Mouse (Mus musculus) CH12F3 (cell line): Measurements from ENCODE around the gene Sntg2.

Experiments used
- in situ Hi-C: fragments of 300-500 bp; cut with MboI; formaldehyde crosslinking; loops from 2 replicates; pipeline ENCODE4 v1.14.3; 2020; ENCODE audit warnings: low sequenced_read_pairs

Sntg2 gene

DNA sequence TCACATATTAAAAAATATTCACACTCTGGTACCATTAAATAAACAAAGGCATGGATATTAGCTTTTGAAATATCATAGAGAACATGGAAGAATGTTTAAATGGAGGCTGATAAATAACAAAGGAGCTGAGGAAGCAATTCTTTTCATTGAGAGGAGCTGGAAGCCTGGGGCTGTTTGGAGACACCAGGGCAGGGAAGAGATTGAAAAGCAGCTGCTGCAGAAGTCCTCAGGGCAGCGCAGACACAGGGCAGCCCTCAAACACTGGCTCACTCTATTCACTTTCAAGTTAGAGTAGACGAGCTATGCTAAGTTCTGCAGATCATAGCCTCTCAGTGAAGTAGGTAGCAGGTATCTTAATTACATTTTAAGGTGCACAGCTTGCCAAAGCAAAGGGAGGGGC, 164.6 kb downstream of the Sntg2 start:
- in situ Hi-C loops: no loop called here

DNA sequence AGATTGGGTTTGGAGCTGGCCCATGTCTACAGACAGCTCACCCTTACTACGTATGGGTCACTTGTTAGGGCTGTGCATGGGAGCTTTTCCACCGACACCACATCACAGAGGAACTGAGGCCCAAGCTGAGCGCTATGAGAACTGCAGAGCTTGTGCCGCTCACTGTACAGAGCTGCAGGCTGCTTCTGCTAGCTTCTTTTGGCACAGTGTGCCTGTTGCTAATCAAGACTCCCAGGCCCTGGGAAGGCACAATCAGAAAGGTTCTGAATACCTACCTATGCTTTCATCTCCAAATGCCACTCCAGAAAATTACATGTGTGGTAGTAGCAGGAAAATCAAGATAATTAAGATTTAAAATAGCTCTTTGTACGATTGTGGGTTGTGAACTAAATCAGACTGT, 165.1 kb downstream of the Sntg2 start:
- in situ Hi-C loops: no loop called here

DNA sequence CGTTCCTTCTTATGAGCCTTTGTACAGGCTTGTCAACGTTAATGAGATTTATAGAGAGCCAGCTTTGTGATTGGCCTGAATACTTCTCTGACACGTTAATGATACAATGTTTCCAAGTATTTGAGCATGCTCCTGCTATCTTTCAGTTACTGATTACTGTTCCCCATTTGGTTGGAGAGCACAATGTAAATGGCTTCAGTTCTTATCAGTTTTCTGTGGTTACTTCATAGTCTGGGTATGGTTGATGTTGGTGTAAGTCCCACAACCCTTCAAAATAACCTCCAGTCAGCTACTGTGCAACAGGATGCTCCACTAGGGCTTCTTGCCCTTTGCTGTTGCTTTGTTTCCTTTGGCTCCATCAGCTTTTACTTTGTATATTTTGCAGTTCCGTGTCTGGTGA, 168.7 kb downstream of the Sntg2 start:
- in situ Hi-C loops: no loop called here

DNA sequence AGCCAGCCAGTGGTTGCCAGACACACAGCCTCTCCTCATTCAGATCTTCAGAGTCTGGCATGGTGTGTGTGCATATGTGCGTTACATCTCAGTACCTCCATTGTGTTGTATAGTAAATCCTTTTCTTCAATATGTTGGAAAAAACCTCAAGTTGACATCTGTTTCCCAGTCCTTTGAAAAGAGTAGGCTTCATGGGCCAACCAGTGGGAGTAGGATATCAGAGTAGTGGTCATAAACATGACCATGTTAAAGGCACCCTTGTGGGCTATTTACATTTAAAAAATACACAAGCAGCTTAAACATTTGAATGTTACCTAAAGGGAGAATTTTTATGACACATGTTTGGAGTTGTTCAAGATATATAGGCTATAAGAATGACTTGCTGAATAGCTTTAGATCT, 170.4 kb downstream of the Sntg2 start:
- in situ Hi-C loops: no loop called here

DNA sequence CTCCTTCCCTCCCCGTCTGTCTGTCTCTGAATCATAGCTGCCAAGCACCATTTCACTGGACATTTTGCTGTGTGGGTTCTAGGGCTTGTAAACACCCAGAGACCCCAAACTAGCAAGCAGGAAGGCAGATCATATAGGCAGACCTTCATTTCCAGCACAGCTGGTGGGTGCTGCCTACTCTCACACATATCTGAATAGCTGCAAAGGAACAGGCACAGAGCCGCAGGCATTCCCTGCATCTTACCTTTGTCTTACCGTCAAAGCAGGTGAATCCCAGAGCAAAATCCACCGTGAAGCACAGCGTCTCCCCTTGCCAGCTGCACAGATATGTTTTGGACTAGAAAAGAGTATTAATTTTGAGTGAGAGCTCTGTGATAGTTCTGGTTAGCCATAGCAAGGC, 172.1 kb downstream of the Sntg2 start:
- in situ Hi-C loops: no loop called here

DNA sequence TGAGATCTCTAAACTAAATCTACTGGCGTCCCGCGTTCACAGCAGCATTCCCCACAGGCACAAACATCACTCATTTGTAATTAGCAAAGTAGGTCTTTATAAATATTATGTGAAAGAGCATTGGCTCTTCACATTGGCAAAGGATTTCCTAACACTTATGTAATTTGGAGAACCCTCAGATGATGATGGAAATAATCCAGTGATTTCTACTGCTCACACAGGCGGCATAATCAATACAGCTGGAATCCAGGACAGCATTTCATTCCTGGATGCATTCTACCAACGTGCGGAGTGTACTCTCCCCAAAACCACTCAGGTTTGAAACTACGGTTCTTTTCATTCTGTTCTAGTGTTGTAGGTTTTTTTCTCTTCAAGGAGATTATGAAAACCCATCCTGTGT, 172.6 kb downstream of the Sntg2 start:
- in situ Hi-C loops: no loop called here

DNA sequence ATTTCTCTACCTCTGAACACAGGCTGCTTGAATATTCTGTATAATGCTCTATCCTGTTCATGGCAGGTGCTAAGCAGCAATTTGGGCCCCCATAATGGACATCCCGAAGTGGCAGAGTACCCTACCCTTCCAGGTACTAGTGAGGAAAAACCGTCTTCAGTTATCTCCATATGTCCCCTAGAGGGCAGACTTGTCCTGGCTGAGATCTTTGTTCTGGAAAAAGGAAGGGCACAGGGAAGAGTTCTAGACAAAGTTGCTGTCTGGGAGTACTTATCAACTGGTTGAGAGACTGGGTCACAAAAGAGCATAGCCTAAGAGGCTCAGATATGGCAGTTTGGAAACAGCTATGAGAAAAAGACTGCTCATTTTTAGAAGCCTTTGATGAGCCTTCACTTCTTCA, 173.4 kb downstream of the Sntg2 start:
- in situ Hi-C loops: no loop called here

DNA sequence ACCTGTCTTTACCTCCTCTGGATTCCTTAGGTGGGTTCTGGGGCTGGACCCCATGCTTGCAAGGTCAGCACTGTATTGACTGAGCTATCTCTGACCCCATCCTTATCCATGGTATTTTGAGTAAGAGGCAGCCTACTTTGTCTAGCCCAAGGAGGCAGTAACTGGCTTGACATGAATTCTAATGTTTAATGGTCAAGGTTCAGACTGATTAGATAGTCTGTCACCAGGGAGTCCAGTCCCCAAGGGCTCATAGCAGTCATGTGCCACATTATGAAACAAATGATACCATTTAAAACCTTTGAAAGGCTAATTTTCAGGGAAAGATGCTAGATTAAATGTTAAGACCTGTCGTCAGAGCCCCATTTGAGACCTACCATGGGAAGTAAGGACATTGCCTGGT, 174.9 kb downstream of the Sntg2 start:
- in situ Hi-C loops: no loop called here

DNA sequence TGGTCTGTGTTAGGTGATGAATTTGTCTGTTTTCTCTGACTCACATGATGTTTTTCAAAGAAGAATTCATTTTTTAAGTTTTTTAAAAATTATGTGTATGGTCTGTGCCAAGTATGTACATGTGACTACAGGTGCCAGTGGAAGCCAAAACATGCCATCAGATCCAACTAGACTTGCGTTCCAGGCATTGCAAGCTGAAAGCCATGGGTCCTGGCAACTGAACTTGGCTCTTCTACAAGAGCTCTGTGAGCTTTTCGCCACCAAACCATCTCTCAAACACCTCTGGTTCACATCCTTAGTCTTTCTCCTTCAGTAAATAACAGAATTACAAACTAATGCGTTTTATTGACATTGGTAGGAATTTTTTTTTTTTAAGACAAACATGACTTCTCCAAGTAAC, 191.5 kb downstream of the Sntg2 start:
- in situ Hi-C loops: no loop called here

DNA sequence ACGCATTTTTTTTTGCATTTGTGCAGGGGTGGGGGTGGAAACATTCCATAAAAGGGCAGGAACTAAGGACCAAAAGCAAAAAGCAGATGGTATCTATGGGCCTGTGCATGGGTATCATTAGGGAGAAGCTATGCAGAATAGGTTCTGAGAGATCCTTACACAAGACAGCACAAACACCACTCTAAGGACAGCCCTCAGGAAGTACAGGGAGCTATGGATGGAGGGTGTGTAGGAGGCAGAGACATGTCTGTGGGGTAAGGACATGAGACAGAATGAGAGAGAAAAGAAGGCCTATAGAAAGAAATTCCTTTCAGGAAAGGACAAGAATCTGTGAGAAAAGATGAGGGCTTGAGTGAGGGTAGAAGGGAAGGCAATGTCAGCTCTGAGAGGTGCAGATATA, 193.6 kb downstream of the Sntg2 start:
- in situ Hi-C loops: no loop called here

DNA sequence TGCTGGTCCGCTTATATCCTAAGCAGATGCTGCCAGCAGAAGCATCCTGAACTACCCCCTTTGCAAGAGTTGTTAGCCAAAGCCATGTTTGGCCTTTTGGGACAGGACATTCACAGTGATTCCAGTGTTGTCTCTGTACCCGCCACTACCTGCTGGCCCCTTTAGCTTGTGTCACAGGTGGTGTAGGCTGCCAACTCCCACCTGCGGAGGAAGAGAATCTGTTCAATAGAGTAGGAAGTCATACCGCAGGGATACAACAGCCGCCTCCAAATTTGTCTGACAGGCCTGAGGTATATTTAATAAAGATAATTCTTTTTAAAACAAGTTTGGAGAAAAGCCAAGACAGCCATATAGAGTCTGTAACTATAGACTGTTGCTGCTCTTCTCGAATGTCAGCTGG, 195.2 kb downstream of the Sntg2 start:
- in situ Hi-C loops: no loop called here

DNA sequence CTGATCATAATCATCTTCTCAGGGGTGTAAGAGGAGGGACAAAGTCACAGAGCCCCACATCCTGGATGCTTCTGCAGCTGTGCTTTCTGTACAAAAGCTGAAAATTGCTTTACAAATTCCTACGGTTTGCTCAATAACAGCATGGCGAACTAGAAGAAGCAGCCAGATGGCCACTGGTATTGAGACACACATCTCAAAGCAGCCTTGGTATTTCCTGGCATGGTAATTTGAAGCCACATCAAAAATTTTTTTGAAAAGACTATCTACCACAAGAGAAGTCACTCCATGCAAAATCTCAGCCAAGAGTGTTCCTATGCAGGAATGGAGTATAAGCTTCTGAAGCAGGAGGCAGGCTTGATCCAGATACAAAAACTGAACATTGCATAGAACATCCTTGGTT, 195.6 kb downstream of the Sntg2 start:
- in situ Hi-C loops: no loop called here

DNA sequence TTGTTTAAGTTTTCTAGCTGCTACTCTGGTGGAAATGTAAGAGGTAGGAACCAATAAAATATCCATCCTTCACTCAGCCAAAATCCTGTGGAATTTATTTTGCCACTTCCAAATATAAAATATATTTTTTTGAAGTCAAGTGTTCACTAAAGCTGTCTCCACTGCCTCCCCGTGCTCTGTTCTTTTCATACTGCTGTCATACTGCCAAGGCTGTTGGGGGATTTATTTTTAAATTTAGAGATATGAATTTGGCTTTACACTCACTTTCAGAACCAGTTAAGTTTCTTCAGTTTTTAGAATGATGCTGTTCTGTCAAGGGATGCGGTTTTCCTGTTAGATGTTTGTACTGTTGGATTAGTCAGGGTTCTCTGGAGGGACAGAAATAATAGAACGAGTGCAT, 204.7 kb downstream of the Sntg2 start:
- in situ Hi-C loops: no loop called here

DNA sequence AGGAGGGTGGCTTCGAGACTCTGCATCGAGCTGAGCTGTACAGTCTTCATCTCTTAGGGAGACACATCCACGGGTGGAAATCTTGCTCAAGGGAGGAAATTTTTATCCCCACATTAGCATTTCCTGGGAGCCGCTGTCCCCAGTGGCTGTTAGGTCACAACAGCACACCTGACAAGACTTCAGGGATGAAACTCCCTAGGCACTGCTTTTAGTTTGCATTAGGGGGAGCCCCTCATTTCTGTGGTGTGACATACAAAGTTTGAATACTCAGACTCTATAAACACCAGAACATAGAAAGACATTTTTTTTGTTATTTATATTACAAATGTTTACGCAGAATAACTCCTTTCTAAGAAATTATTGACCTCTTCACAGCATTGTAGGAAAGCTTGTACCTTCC, 208.6 kb downstream of the Sntg2 start:
- in situ Hi-C loops: no loop called here

DNA sequence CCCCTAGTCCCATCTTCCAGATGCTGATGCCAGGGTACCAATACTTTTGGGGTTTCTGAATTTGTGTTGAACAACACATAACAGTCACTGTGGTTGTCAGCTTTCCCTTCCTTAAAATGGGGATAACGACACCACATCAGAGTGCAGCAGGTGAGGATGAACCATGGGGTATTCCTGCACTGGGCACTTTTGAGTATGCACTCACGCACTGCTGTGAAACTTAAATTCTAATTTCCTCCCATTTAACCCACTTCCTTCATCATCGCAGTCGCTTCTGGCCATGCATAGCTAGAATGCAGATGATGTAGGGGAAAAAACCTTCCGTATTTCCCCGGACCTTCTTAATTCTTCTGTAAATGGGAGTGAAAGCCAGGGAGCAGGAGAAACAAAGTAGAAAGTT, 209.2 kb downstream of the Sntg2 start:
- in situ Hi-C loops: no loop called here

DNA sequence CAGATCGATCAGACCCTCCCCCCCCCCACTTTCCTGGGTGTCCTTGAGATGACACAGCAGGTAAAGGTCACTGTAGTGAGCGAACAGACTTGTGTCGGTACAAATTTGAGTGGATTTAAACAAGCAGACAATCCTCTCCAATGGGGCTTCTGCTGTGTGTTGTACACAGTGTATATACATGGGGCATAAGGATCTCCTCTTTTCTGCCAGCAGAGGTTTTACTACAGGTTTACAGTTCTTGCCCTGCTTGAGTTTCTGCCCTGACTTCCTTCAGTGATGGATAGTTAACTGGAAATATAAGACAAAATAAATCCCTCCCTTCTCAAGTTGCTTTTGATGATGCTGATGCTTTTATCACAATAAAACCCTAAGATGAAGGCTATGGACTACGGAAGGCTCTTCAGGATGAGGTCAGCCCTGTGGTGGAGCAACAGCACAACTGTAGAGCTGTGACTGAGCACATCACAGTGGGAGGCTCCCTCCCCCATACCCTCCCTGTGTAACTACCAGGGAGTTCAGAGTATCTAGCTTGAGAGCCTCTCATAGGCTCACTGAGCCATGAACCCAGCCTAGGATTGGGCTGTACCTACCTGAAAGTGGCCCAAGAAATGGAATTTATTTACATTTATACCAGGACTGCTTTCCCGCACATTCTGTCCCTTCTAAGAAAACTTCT, 211.3 kb downstream of the Sntg2 start:
- in situ Hi-C loops: no loop called here

DNA sequence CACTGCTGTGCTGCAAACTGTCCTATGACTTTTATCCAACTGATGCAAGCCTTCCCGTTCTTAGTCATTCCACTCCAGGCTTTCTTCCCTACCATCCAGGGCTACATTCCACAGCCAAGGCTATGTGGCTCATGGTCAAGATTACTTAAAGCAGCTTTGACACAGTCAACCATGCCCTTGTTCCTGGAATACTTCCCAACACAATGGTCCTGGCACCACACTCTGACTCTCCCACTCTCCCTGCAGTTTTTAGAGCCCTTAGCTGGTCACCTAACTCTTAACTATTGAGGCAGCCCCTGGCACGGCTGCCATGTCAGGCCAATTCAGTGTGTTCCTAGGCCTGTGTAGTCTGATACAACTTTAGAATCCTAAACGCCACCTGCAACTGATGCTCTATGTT, 212.7 kb downstream of the Sntg2 start:
- in situ Hi-C loops: no loop called here

DNA sequence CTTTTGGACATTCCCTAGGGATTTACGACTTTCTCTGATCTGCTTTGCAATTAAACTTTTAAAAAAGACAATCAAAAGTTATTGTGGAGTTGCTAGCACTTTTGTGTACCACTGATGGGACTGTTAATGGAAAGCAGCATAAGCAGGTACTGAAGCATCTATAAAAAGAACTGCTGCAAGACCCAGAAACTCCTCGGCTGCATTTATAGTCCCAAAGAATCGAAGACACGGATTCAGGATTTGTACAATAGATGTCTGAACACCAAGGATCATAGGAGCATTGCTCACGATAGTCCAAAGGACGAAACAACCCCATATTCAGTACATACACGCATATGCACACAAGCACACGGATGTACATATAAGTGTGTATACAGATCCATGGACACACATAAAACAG, 213.4 kb downstream of the Sntg2 start:
- in situ Hi-C loops: no loop called here

DNA sequence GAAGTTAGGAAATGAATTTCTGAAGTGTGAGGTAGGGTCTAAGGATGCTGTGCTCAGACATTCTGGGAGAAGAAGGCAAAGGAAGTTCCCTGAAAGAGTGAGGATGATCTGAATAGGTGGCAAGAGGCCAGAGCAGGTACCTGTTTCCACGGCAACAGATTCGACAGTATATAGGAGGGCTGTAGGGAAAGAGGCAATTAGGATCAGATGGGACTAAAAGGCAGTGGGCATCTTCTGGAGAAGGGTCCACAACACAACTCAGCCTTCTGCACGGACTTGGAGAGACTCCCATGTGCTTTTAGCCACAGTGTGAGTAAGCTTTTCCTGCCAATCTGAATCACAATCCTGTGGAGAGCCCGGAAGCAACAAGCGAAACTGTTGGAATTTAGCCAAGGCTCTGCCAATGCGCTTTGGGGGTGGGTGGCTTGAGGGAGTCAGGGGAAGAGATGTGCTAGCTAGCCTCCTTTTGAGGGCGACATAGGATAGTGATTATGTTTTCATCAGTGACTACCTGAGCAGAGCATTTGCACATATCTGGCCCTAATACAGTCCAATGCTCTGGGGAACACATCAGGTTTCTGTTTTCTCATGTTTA, 219.0 kb downstream of the Sntg2 start:
- in situ Hi-C loops: no loop called here

DNA sequence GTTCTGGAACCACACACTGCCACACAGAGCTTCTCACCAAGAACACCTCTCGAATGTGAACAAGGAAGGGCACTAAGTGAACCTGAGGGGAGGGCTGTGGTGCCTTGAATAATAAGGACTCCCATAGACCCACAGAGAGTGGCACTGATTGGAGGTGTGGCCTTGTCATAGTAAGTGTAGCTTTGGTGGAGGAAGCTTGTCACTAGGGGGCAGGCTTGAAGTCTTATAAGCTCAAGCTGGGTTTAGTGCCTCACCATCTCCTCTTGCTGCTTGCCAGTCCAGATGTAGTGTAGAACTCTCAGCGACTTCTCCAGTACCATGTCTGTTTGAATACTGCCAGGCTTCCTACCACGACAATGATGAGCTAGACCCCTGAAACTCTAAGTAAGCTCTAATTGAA, 231.1 kb downstream of the Sntg2 start:
- in situ Hi-C loops: no loop called here

DNA sequence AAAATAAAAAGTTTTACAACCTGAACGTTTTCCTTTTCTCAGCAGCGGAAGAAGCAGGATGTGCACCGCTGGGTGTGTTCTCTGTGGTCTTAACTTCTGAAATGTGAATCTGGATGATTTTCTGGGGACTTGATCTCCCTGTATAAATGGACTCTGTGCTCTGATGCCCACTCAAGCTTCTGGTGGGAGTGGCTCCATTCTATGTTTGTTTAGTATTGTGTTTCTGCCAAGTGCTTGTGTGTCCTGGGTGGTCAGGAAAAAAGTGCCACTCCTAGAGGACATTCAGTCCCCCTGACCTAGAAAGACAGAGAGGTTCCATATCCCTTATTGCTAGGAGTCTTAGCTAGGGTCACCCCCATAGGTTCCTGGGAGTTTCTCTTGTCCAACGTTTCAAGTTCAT, 240.7 kb downstream of the Sntg2 start, which contains the start of gene Tpo:
TSS of gene Tpo (minus strand) at position 101 of the 400 bp plus-strand sequence.
- in situ Hi-C loops: no loop called here

DNA sequence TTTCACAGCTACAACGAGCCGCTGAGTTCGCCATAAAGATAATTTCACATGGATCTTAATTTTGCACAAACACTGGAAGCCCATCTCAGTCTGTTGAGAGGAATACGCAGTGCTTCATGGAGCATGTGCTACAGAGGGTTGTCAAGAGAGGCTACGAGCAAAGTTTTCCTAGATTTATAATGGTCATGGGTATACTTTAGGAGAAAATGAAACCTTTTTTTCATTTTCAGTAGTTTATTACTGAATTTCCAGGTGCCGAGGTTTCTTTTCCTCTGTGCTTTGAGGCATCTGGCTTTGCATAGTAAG, 243.8 kb downstream of the Sntg2 start:
- in situ Hi-C loops: no loop called here
